Mouse (Mus musculus): ENCODE data around the gene Cenpt.

GRCm38 (mm10) chr8:105850611-105851010 lies 2.5 kb downstream of the Cenpt start:
- no peak for TF ChIP-seq FOSL1 (IDR thresholded peaks at IDR 0.05; ENCODE audit: insufficient read depth, low read length, poor library complexity, severe bottlenecking)
- TF ChIP-seq CTCF (IDR thresholded peaks at IDR 0.05; ENCODE audit: control insufficient read depth, insufficient read depth, insufficient read length), result no peak
- TF ChIP-seq MYOD1 (IDR thresholded peaks at IDR 0.05; ENCODE audit: control insufficient read depth, insufficient read length, low read depth), result no peak
- TF ChIP-seq USF1 (IDR thresholded peaks at IDR 0.05; ENCODE audit: low read depth), result no peak
- no peak for TF ChIP-seq MYOG (IDR thresholded peaks at IDR 0.05; ENCODE audit: control insufficient read depth, extremely low read depth, insufficient read length)
- TF ChIP-seq CEBPB (IDR thresholded peaks at IDR 0.05; ENCODE audit: low read depth), result no peak
- no peak for TF ChIP-seq MAX (IDR thresholded peaks at IDR 0.05)
